Mouse (Mus musculus): ENCODE results near the gene Sipa1l1. TPM values are rescaled to one million over a fixed set of nuclear protein-coding genes. Genes with fewer than 3 reads are reported as not detected.

Sipa1l1 gene
- total RNA-seq, 1 experiment from 2014 or later, result 41.3 TPM

DNA sequence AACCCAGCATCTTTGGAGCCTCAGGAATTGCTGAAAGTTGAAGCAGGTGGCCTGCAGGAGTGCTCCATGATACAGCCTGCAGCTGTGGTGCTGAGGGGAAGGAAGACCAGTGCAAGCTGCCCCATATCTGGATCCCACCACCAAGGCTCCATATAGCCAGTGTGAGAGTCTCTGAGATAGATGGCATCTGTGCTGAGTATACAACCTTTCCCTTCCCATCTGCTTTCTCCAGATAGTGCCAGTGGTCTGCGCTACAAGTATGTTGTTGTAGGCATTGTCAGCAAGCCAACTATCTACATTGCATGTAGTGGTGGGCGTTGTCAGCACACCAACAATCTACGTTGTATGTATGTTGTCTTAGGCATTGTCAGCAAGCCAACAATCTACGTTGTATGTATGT is 68.0 kb downstream of the Sipa1l1 start:
- ATAC-seq (replicated peaks; ENCODE audit: low read depth, poor library complexity, severe bottlenecking), result peak; percentile 45

DNA sequence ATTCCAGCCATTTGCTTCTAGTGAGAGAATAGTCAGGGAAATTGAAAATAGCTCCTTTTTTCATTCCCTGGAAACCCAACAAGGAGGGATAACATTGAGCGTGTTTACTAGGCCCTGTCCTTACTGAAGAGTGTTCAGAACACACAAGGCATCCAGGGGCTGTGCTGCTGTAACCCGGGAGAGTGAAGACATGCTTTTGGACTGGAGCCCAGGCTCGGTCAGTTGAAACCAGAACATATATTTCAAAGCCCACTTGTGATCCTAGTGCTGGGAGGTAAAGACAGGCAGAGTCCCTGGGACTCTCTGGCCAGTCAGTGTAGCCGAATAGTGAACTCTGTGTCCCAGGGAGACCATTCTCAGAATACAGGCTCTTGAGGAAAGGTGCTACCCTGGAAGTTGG is 68.8 kb downstream of the Sipa1l1 start:
- ATAC-seq (replicated peaks; ENCODE audit: low read depth, poor library complexity, severe bottlenecking), result no peak

DNA sequence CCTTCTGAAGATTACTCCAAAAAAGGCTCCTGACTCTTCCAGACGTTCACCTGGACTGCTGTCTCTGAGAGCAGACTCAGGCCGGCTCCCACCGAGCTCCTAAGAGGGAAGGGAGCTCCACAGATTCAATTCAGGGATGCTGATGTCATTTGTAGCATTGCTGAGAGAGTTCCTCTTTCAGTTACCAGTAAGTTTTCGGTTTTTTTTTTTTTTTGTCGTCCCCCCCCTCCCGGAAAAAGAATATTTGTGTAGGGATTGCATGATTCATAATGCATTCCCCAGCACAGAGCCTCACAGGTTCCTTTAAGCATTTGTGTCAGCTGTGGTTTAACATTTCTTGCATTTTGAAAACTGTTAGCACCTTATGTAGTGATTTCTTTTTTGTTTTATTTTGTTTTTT is 71.6 kb downstream of the Sipa1l1 start:
- peak; percentile 14; the same call in 1 of the 2 replicates for ATAC-seq (replicated peaks; ENCODE audit: low read depth, poor library complexity, severe bottlenecking)

DNA sequence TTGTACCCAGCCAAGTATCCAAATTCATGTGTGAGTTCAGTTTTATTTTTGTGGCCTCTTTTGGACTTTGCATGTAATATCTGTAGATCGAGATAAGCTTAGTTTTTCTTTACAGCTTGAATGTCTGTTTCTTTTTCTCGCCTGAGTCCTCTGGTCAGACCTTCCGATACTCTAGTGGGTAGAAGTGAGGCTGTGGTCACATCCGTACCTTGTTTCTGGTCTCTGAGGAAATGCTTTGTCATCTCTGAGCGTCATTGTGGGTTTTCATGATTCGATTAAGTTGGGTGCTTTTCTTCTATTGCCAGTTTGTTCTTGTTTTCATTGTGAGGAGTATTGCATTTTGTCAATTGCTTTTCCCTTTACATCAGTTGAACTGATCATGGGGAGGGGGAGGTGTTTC is 76.1 kb downstream of the Sipa1l1 start:
- peak; percentile 80 for ATAC-seq (replicated peaks; ENCODE audit: low read depth, poor library complexity, severe bottlenecking)

DNA sequence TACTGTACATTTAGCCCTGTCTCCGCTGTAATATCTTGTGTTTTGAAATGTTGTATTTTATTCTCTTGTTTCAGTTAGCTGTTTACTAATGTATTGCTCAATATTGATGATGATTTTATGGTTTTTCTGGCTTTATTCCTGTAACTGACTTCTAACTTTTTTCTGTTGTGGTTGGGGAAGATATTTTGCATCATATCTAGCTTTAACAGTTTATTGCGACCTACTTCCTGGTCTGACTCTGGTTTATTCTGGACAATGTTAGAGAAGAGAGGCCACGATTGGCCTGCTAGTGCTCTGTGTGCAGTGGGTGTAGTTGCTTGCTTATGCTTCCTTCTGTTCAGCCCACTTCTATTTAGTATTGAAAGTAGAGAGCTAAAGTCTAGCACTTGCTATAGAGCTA is 77.3 kb downstream of the Sipa1l1 start:
- peak; percentile 44 for ATAC-seq (replicated peaks; ENCODE audit: low read depth, poor library complexity, severe bottlenecking)

DNA sequence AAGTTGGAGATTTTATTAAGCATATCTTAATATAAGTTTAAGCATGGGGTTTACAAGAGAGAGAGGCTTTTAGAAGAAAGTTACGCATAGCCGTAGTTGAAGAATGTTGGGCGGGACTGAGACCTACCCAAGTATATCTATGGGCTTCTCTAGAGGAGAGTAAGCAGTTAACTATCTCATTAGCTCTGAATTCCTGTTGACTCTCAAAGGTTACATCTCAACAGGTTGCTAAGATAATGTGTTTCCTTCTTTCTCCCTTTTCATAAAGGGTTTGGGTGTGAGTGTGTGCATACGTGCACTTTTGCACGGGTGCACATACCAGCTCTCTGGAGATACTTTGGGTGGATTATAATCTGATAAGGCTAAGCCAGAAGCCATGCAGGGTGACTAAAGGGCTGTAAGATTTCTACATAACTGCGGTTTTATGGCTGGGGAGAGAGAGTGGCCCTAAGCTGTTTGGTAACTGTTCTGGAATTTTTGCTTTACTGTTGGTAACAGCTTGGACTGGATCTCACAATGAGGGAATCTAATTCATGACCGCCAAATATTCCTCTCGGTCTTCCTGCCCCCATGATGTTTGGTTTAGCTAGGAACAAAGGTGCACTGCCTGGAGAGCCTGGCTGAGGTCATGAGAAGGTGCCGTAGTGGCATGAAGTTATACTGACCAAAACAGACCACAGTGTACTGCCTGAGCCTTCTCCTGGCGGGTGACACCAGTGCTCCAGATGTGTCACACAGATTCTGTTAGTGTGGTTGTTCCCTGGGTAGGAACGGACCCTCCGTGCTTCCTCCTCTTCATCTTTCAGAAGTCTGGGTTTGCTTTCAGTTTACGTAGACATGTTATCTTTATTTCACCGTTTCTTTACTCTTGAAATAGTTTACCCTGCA is 78.5 kb downstream of the Sipa1l1 start:
- ATAC-seq (replicated peaks; ENCODE audit: low read depth, poor library complexity, severe bottlenecking), result peak; percentile 36

DNA sequence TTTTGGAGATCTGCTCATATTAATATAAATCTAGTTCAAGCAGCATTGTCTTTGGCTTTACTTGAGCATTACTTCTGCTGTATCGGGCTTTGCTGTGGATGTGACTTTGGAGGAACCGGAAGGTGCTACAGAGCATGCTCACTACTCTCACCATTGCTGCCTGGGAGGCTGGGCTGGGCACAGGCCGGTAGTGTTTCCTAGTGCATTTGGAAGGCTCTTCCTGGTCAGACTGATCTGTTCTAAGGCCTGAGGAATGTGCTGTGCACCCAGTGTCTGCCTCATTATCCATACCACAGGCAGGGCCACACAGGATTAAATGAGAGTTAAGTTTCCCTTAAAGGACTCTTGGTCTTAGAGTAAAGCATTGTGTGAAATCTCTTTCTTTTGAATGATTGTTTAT is 79.4 kb downstream of the Sipa1l1 start:
- no peak for ATAC-seq (replicated peaks; ENCODE audit: low read depth, poor library complexity, severe bottlenecking)

DNA sequence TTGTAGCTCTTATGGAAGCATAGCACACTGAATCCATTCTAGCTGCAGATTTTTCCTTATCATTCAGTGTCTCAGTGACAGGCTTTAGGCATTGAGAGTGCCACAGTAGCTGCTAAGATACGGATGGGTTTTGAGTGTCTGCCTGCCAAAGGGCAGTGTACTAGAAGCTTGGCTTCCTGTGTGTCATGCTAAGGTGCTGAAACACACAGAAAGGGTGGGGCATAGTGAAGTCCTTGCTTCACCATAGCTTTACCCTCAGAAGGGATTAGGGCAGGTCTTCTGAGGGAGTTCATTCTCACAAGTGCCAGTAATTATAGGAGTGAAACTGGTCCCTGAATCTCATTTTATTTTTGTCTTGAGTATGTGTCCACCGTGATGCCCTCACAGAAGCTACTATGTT is 82.2 kb downstream of the Sipa1l1 start:
- no peak for ATAC-seq (replicated peaks; ENCODE audit: low read depth, poor library complexity, severe bottlenecking)

DNA sequence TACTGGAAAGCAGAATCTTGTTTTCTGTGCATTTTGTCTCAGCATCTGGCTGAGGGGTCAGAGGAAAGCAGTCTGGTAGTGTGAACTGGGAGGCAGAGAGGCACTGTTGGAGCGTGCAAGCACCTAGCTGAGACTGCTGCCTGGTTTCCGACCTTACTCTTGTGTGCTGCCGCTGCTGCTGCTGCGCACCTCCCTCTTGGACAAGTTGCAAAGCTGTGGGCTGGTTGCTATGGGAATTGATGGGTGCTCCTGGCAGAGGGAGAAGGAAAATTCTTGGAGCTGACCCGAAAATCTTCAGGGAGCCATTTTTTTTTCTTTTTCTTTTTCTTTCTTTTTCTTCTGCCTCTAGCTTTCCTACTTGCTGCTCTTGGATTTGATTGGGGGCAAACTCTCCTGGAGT is 85.0 kb downstream of the Sipa1l1 start:
- no peak for ATAC-seq (replicated peaks; ENCODE audit: low read depth, poor library complexity, severe bottlenecking)

DNA sequence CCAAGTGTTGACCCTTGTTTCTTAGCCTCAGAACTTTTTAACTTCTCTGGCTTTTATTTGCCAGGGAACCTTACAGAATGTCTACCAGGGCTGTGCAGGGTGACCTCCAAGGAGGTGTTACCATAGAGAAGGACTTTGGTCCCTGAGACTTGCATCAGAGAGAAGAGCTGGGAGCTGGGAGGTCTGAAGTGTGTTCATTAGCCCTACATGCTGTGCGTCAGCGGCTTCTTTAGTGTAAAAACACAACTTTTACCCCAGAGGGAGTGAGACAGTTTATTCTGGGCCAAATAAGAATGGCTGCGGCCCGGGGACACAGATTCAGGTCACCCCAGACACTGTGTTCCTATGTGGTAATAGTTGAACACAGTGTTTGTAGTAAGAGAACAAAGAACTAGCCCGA is 86.9 kb downstream of the Sipa1l1 start:
- no peak for ATAC-seq (replicated peaks; ENCODE audit: low read depth, poor library complexity, severe bottlenecking)

DNA sequence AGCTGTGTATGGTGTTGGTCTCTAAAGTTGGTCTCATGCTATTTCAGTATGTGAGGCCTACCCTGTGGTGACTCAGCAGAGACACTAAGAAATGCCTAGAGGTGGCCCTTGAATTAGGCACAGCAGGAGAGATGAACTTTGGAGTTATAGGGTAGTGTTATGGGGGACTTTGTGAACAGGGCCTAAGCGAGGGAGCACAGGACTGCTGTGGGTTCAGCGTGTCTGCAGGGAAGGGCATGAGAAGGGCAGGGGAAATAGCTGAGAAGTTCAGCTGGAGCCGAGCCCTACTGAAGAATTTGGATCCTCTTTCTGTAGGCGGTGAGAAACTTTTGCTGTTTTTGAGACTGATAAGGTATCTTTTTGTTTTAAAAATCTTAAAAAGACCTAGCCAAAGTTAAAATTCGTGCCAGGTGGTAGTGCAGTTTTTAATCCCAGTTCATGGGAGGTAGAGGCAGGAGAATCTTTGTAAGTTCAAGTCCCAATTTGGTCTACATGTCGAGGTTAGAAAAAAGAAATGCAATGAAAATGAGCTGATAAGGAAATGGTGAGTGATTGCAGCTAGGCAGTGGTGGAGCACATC is 87.9 kb downstream of the Sipa1l1 start:
- no peak for ATAC-seq (replicated peaks; ENCODE audit: low read depth, poor library complexity, severe bottlenecking)

DNA sequence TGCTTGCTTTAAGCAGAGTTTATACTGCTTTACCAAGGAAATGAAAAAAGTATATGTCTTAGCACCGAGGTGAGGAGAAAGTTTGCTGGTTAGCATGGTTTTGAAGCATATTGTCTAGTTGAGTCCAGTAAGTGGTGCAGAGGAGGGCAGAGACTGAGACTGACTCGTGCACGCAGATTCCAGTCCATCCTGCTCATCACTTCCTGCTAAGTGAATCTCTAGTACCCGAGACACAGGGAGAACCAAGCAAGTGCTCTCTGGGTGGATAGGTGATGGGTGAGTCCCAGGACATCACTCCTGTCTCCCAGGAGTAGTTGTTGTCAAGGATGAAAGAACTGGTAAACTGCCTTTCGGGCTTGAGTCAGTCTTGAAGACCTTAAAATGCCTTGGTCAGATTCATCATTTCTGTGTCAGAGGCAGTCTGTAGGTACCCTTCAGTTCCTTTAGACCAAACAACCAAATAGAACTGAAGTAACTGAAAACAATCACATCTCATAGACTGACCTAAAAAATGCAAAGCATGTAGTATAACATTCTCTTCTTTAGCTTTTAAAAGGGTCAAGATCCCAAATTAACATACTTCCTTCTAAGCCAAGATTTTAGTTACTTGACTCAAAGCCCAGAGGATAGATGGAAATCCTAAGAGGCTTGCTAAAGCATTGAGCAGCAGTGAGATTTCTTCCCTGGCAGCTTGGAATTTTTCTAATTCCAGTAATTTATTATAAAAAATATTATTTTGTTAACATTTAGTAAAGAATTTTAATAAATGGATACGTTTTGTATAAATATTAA is 89.1 kb downstream of the Sipa1l1 start:
- no peak for ATAC-seq (replicated peaks; ENCODE audit: low read depth, poor library complexity, severe bottlenecking)

DNA sequence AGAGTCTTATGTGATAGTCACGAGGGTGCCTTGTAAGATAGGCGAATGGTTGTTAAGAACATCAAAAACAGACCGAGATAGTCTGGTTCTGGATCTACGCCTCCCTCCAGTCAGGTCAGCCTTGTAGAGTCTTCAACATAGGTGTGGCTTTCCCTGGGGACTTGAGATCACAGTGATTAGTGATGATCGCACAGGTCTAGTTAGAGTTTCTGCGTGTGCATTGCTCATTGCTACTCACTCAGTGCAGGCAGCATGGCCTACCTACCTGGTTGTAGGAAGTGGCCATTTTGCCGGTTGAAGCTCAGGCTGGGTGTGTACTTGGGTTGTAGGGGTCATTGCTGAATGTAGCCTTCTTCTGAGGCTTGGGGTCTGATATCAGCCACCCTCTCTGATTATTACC is 94.3 kb downstream of the Sipa1l1 start:
- no peak for ATAC-seq (replicated peaks; ENCODE audit: low read depth, poor library complexity, severe bottlenecking)

DNA sequence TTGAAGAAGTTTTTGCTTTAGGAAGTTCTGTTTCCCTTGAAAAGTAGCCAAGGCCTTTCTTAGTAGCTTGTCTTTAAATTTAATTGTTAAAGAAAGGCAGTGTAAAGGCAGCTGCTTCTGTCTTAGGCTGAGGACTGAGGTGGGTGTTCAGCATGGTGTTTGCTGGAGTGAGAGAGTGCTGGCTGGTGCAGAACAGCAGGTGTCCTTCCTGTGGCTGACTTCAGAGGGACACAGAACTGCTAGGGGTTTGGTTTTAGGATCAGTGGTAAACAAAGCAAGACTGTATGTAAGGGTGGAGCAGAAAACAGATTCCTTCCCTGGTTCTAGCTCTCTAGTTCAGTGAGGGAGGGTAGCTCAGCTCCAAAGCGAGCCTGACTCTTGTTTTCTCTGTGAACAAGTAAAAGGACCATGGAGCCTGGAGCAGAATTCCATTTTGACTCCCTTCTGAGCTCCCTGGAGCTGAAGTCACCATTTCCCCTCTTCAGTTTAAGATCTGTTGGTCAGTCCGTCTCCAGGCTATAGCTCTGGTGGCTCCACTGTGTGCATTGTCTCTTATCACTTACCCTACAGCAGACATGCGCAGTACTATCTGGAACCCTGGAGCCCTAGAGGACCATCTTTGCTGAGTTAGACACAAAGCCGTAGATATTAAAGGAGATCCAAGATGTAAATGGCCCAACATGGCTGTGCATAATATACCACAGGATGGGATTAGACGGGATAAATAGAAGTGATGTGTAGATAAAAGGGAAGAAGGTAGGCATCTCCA is 95.1 kb downstream of the Sipa1l1 start:
- ATAC-seq (replicated peaks; ENCODE audit: low read depth, poor library complexity, severe bottlenecking), result no peak

DNA sequence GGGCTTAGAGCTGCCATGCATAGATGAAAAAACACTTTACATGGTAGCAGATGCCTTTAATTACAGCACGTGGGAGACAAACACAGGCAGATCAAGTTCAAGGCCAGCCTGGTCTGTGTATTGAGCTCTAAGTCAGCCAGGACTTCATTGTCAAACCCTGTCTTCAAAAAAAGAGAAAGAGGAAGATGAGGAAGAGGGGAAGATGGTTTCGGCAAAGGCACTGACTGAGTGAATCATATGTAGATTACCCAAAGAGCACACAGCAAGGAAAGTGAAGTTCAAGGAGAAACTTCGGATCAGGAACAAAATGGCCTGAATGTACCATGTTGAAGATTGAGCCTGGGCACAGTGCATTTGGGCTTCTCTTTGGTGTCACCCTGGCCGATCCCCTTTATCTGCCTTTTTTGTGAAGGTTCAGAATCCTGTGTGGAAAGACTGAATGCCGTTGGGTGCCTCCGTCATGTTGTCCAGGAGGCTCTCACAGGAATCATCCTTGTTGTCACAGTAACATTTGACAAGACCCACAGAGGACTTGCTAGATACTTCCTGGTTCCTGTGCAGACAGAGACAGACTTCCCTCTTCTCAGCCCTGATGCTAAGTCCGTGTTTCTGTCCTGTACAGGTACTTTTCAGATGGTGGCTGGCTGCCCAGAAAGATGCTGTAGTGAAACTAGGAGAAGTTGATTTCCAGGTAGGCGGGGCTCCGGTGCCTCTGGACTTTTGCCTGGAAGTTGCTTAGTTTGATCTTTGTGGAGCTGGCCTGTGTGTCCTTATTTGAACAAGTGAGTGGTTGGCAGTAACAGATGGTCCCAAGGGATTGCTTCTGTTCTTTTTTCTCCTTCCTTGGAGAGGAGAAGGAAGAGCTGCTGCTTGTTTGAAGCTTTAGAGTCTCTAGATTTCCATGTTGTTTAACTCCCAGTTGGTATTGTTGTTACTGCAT is 96.5 kb downstream of the Sipa1l1 start:
- ATAC-seq (replicated peaks; ENCODE audit: low read depth, poor library complexity, severe bottlenecking), result no peak

DNA sequence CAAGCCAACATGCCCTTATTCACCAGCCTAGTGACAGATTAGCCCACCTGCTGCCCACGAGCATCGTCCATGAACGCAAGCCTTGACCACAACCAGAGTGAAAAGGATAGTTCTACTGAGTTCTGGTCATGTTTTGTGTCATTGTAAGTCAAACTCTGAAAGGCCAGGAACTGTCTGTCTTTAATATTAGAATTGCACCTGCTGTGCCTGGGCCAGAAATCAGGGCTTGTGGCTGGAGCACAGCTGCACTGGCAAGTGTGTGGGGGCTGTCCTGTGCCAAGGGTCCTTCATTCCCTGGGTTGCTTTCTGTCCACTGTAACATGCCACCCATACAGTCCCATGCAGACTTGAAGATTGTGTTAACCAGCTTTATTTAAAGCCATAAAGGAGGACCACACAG is 102.3 kb downstream of the Sipa1l1 start:
- no peak for ATAC-seq (replicated peaks; ENCODE audit: low read depth, poor library complexity, severe bottlenecking)

DNA sequence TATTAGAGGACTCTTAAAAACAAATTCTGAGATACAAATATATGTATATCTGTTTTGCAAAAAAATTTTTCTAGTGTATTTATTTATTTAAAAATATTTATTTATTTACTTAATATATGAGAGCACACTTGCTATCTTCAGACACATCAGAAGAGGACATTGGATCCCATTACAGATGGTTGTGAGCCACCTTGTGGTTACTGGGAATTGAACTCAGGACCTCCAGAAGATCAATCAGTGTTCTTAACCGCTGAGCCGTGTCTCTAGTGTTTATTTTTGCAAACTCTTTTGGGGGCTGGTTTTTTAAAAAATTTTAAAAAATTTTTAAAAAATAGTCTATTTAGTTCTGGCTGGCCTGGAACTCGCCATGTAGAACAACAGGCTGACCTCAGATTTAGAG is 104.4 kb downstream of the Sipa1l1 start:
- ATAC-seq (replicated peaks; ENCODE audit: low read depth, poor library complexity, severe bottlenecking), result no peak

DNA sequence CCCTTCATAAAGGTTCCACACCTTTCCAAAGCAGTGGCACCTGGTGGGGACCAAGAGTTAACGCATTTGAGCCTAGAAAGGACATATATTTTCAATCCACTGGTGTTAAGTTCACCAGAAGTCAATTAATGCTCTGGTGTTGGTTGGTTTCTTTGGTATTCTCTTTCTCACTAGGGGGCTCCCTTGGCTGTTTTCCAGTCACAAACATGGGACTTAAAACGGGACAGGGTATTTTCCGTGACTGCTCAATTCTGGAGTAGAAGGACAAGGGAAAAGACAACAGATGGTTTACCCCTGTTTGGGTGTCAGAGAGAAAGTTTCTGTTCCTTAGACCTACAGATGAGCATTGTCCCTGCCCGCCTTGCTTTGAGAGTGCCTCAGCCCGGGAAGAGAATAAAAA is 105.5 kb downstream of the Sipa1l1 start:
- no peak for ATAC-seq (replicated peaks; ENCODE audit: low read depth, poor library complexity, severe bottlenecking)

DNA sequence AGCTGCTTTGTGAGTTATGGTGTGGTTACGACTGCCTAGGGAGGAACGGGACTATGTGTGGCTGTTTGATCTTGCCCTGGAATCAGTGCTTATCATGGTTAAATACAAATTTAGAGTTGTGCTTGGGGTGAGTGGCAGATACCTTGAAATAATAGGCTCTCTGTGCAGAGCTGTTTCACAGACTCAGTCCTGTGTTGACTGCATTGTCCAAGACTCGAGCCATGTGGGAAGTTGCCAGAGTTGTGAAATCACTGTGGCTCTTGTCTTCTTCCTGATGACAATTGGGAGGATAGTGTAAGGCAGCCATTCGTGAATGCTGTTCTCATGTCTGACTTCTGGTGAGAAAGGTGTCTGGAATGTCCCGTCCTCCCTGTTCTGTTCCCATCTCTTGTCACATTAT is 106.6 kb downstream of the Sipa1l1 start:
- ATAC-seq (replicated peaks; ENCODE audit: low read depth, poor library complexity, severe bottlenecking), result peak; percentile 57; the same call in 1 of the 2 replicates

Data from common myeloid progenitor, adult 5-6 weeks (primary cell).